Mouse (Mus musculus): ENCODE measurements around the gene Gabrr2.

- TF ChIP-seq POLR2A (IDR thresholded peaks at IDR 0.05; ENCODE audit: borderline replicate concordance, extremely low read depth, insufficient read depth, insufficient read length, poor library complexity, severe bottlenecking) (no peak), CTCF (IDR thresholded peaks at IDR 0.05; ENCODE audit: borderline replicate concordance, extremely low read depth, insufficient read depth, insufficient read length) (no peak)
Measured at GRCm38 (mm10) chr4:33074851-33075250, 12.1 kb downstream of the Gabrr2 start.

All from brain, embryonic 14.5 days (tissue).